Mouse (Mus musculus): ENCODE measurements around the gene Olfr66. TPM values are rescaled to one million over a fixed set of nuclear protein-coding genes. Genes with fewer than 3 reads are reported as not detected.

Gene Olfr66
- total RNA-seq, 4 experiments from 2014 or later: not detected

Other genes with a start within 250 kb of the Olfr66 start
- gene Olfr622, start 243.6 kb downstream of the Olfr66 start, total RNA-seq (2022): not detected
- gene Olfr623, start 222.6 kb downstream of the Olfr66 start, total RNA-seq (2022): not detected
- under 1 TPM in 1 of 4 experiments, not detected in 3; 0.06 TPM for gene Olfr624, start 215.1 kb downstream of the Olfr66 start, total RNA-seq (2022)
- gene Olfr625-ps1, start 203.5 kb downstream of the Olfr66 start, total RNA-seq (2022): not detected
- not detected for gene Olfr243, start 171.6 kb downstream of the Olfr66 start, total RNA-seq (2022)
- gene Olfr628, start 155.9 kb downstream of the Olfr66 start, total RNA-seq (2022): not detected
- not detected for gene Olfr629, start 141.3 kb downstream of the Olfr66 start, total RNA-seq (2022)
- not detected for gene Olfr630, start 128.9 kb downstream of the Olfr66 start, total RNA-seq (2022)
- not detected for gene Olfr69, start 114.7 kb downstream of the Olfr66 start, total RNA-seq (2022)
- gene Olfr68, start 106.6 kb downstream of the Olfr66 start, total RNA-seq (2022): not detected
- not detected for gene Olfr67, start 94.4 kb downstream of the Olfr66 start, total RNA-seq (2022)
- gene Hbb-bt, start 72.3 kb downstream of the Olfr66 start, total RNA-seq (2022): 10 to 100 TPM; 18.7 to 28.1 (median 21.1) TPM
- 100 to 1,000 TPM; 155 to 350 (median 222) TPM for gene Hbb-bs, start 58.2 kb downstream of the Olfr66 start, total RNA-seq (2022)
- gene Hbb-bh2, start 45.7 kb downstream of the Olfr66 start, total RNA-seq (2022): not detected
- not detected for gene Hbb-bh1, start 43.1 kb downstream of the Olfr66 start, total RNA-seq (2022)
- gene Hbb-y, start 33.0 kb downstream of the Olfr66 start, total RNA-seq (2022): not detected
- not detected for gene Olfr64, start 8.2 kb upstream of the Olfr66 start, total RNA-seq (2022)
- not detected for gene Olfr65, start 17.2 kb upstream of the Olfr66 start, total RNA-seq (2022)
- not detected for gene Olfr631, start 42.6 kb upstream of the Olfr66 start, total RNA-seq (2022)
- gene Olfr632, start 48.1 kb upstream of the Olfr66 start, total RNA-seq (2022): not detected
- not detected for gene Olfr633, start 58.2 kb upstream of the Olfr66 start, total RNA-seq (2022)
- under 1 TPM in 3 of 4 experiments, not detected in 1; 0.04 to 0.05 (median 0.04) TPM for gene Olfr635, start 84.9 kb upstream of the Olfr66 start, total RNA-seq (2022)
- gene Olfr638, start 112.5 kb upstream of the Olfr66 start, total RNA-seq (2022): not detected
- under 1 TPM in 3 of 4 experiments, not detected in 1; 0.06 to 0.31 (median 0.18) TPM for gene Olfr639, start 131.1 kb upstream of the Olfr66 start, total RNA-seq (2022)
- gene Olfr640, start 139.3 kb upstream of the Olfr66 start, total RNA-seq (2022): not detected
- gene Olfr641, start 149.2 kb upstream of the Olfr66 start, total RNA-seq (2022): not detected
- gene Olfr642, start 166.4 kb upstream of the Olfr66 start, total RNA-seq (2022): not detected
- gene 4930516K23Rik, start 175.2 kb upstream of the Olfr66 start, total RNA-seq (2022): not detected
- not detected for gene Olfr644, start 185.6 kb upstream of the Olfr66 start, total RNA-seq (2022)
- gene Olfr645, start 199.2 kb upstream of the Olfr66 start, total RNA-seq (2022): not detected
- not detected for gene Olfr646, start 218.6 kb upstream of the Olfr66 start, total RNA-seq (2022)
- not detected for gene Ubqln5, start 243.6 kb upstream of the Olfr66 start, total RNA-seq (2022)

Measured in layer of hippocampus, adult 8-10 months (tissue).